Mouse (Mus musculus) kidney, adult 2 months (tissue): Measurements from ENCODE around the gene Zfp292. TPM values are rescaled to one million over a fixed set of nuclear protein-coding genes. Genes with fewer than 3 reads are reported as not detected.

Source experiments
- DNase-seq: peaks from one replicate; pipeline ENCODE4 v3.0.0; 2021
- H3K27ac ChIP-seq: fragments of 200-500 bp; 2 replicates; pipeline ENCODE4 v1.5.1; 2012; ENCODE audit warnings: low read depth, low read length, control low read depth, inconsistent platforms; ENCODE audit not compliant: insufficient read depth
- H3K27me3 ChIP-seq: fragments of 200-500 bp; replicated peaks from 2 replicates; pipeline ENCODE4 v1.6.1; 2012; ENCODE audit warnings: mild to moderate bottlenecking, moderate library complexity, low read length, inconsistent platforms; ENCODE audit not compliant: control insufficient read depth, insufficient read depth
- H3K36me3 ChIP-seq: fragments of 200-500 bp; 2 replicates; pipeline ENCODE4 v1.6.1; 2012; ENCODE audit warnings: mild to moderate bottlenecking, moderate library complexity, low read length, inconsistent platforms; ENCODE audit not compliant: control insufficient read depth, insufficient read depth
- H3K4me1 ChIP-seq: fragments of 200-500 bp; 2 replicates; pipeline ENCODE4 v1.6.1; 2011; ENCODE audit warnings: low read length; ENCODE audit not compliant: control insufficient read depth, insufficient read depth
- H3K4me3 ChIP-seq: fragments of 200-500 bp; 2 replicates; pipeline ENCODE4 v1.5.1; 2011; ENCODE audit warnings: mild to moderate bottlenecking, low read depth, low read length, control low read depth; ENCODE audit not compliant: insufficient read depth
- CTCF ChIP-seq: fragments of 200-500 bp; conservative IDR thresholded peaks from 2 replicates; pipeline ENCODE4 v1.5.1; 2011; ENCODE audit warnings: low read depth, mild to moderate bottlenecking, control low read depth, low read length, moderate library complexity, mixed read lengths; ENCODE audit not compliant: insufficient read depth, insufficient read length
- POLR2A ChIP-seq: fragments of 200-500 bp; IDR thresholded peaks from one replicate; pipeline ENCODE4 v1.6.1; 2011; ENCODE audit warnings: low read depth, low read length, control low read depth
- WGBS: fragments of 180-500 bp; shearing (Covaris S2); methylation state at CpG from one replicate; pipeline ENCODE4 v1.1.7; 2018; 5-methylcytosine and 5-hydroxymethylcytosine counted together
- polyA plus RNA-seq: library from polyadenylated mRNA; depleted of rRNA; stranded (reverse); fragments of >200 nt; gene quantifications from 2 replicates; pipeline ENCODE4 v1.2.3, GENCODE M21; 2012

Gene Zfp292
- polyA plus RNA-seq, 1 experiment, result 1.9 TPM

- no peak for DNase-seq
- no peak overlapping the region for H3K27ac ChIP-seq
- peaks cover 2% of the 10 kb centered on the region; the same call in 1 of the 2 replicates for H3K27me3 ChIP-seq
- H3K36me3 ChIP-seq, result no peaks in the 10 kb centered on the region
- no peak overlapping the region for H3K4me3 ChIP-seq
- TF ChIP-seq CTCF, result no peak
- TF ChIP-seq POLR2A, result no peak
- 60% methylated on average over 2 of the region's 2 CpGs for WGBS
- no peaks in the 10 kb centered on the region for H3K4me1 ChIP-seq
Measured at GRCm38 (mm10) chr4:34889812-34890185, 7.0 kb upstream of the Zfp292 start.

- TF ChIP-seq POLR2A, result no peak
- TF ChIP-seq CTCF, result no peak
- H3K4me1 ChIP-seq, result no peaks in the 10 kb centered on the region
- H3K27ac ChIP-seq, result no peak overlapping the region
- H3K36me3 ChIP-seq, result no peaks in the 10 kb centered on the region
- no peak overlapping the region for H3K4me3 ChIP-seq
- 34% methylated on average over 15 of the region's 15 CpGs for WGBS
- DNase-seq, result no peak
- peaks cover 2% of the 10 kb centered on the region; the same call in 1 of the 2 replicates for H3K27me3 ChIP-seq
Measured at GRCm38 (mm10) chr4:34889101-34889811, 6.5 kb upstream of the Zfp292 start.

- DNase-seq, result no peak
- 19% methylated on average over 7 of the region's 7 CpGs for WGBS
- Histone ChIP-seq H3K27ac (no peak overlapping the region), H3K4me1 (no peaks in the 10 kb centered on the region; the same call in 1 of the 2 replicates), H3K36me3 (no peaks in the 10 kb centered on the region), H3K4me3 (peak overlapping the region; percentile 62), H3K27me3 (peaks cover 2% of the 10 kb centered on the region; the same call in 1 of the 2 replicates)
- no peak for TF ChIP-seq POLR2A
- TF ChIP-seq CTCF, result no peak
Measured at GRCm38 (mm10) chr4:34887295-34887694, 4.5 kb upstream of the Zfp292 start.

GRCm38 (mm10) chr4:34886490-34887111 lies 3.8 kb upstream of the Zfp292 start:
- DNase-seq, result peak; percentile 86
- Histone ChIP-seq H3K27me3 (peaks cover 2% of the 10 kb centered on the region; the same call in 1 of the 2 replicates), H3K36me3 (no peaks in the 10 kb centered on the region), H3K4me1 (no peaks in the 10 kb centered on the region; the same call in 1 of the 2 replicates), H3K27ac (0 out of 2 replicates have a peak overlapping the region, but pooled peaks have one; percentile 43), H3K4me3 (peak overlapping the region; percentile 62)
- TF ChIP-seq CTCF (no peak), POLR2A (peak; percentile 39)
- WGBS, result under 1% methylated on average over 48 of the region's 48 CpGs

- no peaks in the 10 kb centered on the region for H3K36me3 ChIP-seq
- DNase-seq, result no peak
Measured at GRCm38 (mm10) chr4:34885631-34886351, 3.0 kb upstream of the Zfp292 start.

GRCm38 (mm10) chr4:34883366-34884029 lies 738 bp upstream of the Zfp292 start:
- Histone ChIP-seq H3K4me1 (no peaks in the 10 kb centered on the region; the same call in 1 of the 2 replicates), H3K4me3 (peak overlapping the region; percentile 69), H3K27ac (peak overlapping the region; percentile 87; the same call in 1 of the 2 replicates), H3K27me3 (no peaks in the 10 kb centered on the region; the same call in 1 of the 2 replicates), H3K36me3 (no peaks in the 10 kb centered on the region)
- WGBS, result 21% methylated on average over 16 of the region's 16 CpGs
- DNase-seq, result no peak
- TF ChIP-seq CTCF (no peak), POLR2A (no peak)

More at GRCm38 (mm10) chr4:34885631-34886351, 3.0 kb upstream of the Zfp292 start:
- Histone ChIP-seq H3K27ac (no peak overlapping the region), H3K4me1 (no peaks in the 10 kb centered on the region; the same call in 1 of the 2 replicates), H3K4me3 (peak overlapping the region; percentile 62), H3K27me3 (peaks cover 2% of the 10 kb centered on the region; the same call in 1 of the 2 replicates)
- TF ChIP-seq POLR2A (no peak), CTCF (no peak)
- WGBS, result 70% methylated on average over 9 of the region's 9 CpGs
